Mouse (Mus musculus): ENCODE results near the gene Emd.

Emd gene

GRCm38 (mm10) chrX:74270902-74271551, 16.5 kb downstream of the Emd start:
- in situ Hi-C loops (cut with MboI, MseI) = no loop called here

DNA sequence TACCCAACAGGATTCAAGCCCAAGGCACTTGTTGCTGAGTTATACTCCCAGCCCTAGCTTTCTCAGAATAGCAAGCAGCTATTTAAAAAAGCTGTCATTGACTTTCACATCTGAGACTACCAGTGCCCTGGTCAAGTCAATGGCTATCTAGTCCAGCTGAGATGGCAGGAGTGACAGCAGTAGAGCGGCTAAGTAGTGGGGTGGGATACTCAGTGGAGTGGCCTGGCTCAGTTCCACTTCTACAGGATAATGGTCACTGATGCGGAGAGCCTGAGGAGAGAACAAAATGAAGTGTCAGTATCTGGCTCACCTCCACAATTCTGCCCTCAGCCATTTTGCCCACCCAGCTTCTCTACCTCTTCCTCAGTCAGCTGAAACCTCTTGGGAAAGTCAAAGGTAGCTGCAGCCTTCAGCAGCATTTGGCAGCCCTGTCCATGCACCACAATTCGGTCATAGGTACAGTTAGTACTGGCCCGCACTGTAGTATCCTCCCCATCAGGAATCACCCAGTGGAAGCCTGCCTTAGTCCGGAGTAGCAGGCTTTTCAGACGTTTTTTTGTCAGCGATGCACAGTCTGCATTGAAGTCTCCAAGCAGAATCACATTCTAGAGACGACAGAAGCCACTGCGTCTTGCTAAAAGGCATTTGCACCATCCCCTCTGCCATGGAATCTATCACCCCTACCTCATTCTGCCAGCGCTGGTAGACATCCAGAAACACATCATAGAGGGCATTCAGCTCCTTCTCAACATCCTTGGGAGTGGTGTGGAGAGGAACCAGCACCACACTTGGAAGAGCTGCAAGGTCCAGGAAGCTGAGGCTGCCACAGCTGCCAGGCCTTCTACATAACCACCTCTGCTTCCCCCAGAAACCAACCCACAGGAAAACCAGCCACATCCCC, 19.2 kb downstream of the Emd start:
- in situ Hi-C loops (cut with MboI, MseI) = no loop called here

DNA sequence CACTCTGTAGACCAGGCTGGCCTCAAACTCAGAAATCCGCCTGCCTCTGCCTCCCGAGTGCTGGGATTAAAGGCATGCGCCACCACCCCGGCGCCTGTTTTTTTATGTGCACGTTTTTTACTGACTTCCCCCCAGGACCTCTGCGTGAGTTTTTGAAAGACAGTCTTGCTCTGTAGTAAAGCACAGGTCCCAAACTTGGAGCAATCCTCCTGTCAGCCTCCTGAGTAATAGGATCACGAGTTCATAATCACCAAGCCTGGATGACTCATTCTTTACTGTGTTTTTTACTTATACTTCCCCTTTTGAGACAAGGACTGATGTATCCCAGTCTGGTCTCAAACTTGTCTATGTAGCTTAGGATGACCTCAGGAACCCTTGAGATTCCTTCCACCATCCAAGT, 23.4 kb downstream of the Emd start:
- in situ Hi-C loops (cut with MboI, MseI) = no loop called here

- in situ Hi-C loops (cut with MboI, MseI) = no loop called here
Measured at GRCm38 (mm10) chrX:74281041-74281731, 26.7 kb downstream of the Emd start.

- in situ Hi-C loops (cut with MboI, MseI) = no loop called here
Measured at GRCm38 (mm10) chrX:74281732-74282394, 27.4 kb downstream of the Emd start, which contains the start of the genes Taz and Dnase1l1. Gene Taz, plus strand, starts transcription at chrX:74281912. Gene Dnase1l1, minus strand, starts transcription at chrX:74282337.

GRCm38 (mm10) chrX:74282395-74283091, 28.1 kb downstream of the Emd start:
- in situ Hi-C loops (cut with MboI, MseI) = no loop called here

- in situ Hi-C loops (cut with MboI, MseI) = no loop called here
Measured at GRCm38 (mm10) chrX:74283092-74283437, 28.6 kb downstream of the Emd start.

- in situ Hi-C loops (cut with MboI, MseI) = no loop called here
Measured at GRCm38 (mm10) chrX:74293431-74293830, 38.9 kb downstream of the Emd start.

- in situ Hi-C loops (cut with MboI, MseI) = no loop called here
Measured at GRCm38 (mm10) chrX:74296538-74297448, 42.3 kb downstream of the Emd start, which contains the start of gene Atp6ap1. Gene Atp6ap1, plus strand, starts transcription at chrX:74297097.

- in situ Hi-C loops (cut with MboI, MseI) = no loop called here
Measured at GRCm38 (mm10) chrX:74298348-74298747, 43.9 kb downstream of the Emd start.

DNA sequence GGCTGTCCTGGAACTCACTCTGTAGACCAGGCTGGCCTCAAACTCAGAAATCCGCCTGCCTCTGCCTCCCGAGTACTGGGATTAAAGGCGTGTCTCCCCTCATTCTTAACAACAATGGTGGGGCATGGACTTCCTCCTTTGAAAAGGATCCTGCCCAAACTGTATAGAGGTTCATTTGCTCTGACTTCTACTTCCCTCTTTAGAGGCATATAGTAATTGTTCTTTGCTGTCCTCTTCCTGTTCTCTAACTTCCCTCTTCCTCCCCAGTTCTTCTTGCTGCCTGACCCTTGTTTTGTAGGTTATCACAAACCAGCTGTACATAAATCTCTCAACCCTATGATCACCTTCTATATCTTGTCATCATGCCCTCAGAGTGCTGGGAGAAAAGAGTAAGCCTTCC, 45.2 kb downstream of the Emd start:
- in situ Hi-C loops (cut with MboI, MseI) = no loop called here

DNA sequence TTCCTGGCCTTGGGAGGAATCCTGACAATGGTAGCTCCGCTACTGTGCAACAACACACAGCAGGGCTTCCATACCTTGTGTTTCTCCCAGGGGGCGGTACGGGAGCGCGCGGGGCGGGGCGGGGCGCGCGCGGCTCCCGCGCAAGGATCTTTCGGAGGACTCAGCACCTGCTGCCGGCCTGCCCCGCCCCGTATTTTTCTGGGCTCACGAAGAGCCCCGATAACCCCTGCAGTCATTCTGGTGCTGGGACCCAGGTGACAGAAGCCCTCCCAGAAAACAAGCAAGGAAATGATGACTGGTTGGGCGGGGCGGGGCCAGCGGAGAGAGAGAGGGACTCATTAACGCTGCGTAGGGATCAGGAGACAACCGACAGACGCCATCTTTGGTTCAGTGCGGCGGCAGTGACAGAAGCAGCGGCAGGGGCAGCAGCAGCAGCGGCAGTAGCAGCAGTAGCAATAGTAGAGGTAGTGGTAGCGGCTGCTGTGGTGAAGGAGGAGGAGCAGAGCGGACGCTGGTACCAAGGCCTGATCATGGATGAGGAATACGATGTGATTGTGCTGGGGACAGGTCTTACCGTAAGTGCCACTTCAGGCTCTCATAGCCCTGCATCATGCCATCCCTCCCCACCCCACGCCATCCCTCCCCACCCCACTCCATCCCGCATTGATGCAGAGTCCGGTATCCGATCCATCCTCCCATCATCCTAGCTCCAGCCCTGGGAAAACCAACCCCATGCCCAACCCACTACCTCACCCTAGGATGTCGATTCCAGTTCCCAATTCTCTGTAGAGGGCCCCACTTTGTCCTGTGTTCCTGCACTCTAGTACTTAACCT, 50.6 kb downstream of the Emd start, which contains the start of gene Gdi1:
TSS of gene Gdi1 (plus strand) at position 132 of the 834 bp plus-strand sequence.
- in situ Hi-C loops (cut with MboI, MseI) = no loop called here

Data from T-helper 17 cell (primary cell).